Mouse (Mus musculus) layer of hippocampus, adult 9-10 months (tissue): ENCODE measurements at regions not wholly inside any gene's neighbourhood (a gene's known extent, or its start where the extent isn't known, plus 50 kb on each side); places are given as distances from the start of the nearest gene placed in this dataset.
"Not testable (repeated sequence)": the region's sequence is repeated elsewhere in the genome, so short reads cannot be mapped to it uniquely, and the experiment has no call there.

Experiments
- DNase-seq: peaks from one replicate; pipeline ENCODE4 v3.0.0; 2022; ENCODE audit warnings: low spot score

DNA sequence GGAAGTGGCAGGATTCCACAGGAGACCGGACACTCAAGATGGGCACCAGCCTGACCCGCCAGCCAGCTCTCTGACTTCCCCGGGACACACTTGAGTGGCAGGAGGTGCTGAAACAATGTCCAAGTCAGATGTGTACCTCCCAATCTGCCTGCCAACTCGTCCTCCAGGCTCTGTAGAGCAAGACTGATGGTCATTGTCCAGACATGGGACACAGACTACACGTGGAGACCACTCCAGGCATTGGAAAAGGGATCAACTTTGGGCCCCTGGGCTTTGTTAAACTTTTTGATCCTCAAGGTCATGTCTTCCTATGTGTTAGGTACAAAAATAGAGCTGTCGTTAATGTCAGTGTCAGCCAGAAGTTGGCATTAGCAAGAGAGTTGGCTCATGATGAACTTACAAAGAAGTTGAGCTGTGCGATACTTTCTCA lies 214.6 kb downstream of the 3100002H09Rik start:
- DNase-seq: no peak

DNA sequence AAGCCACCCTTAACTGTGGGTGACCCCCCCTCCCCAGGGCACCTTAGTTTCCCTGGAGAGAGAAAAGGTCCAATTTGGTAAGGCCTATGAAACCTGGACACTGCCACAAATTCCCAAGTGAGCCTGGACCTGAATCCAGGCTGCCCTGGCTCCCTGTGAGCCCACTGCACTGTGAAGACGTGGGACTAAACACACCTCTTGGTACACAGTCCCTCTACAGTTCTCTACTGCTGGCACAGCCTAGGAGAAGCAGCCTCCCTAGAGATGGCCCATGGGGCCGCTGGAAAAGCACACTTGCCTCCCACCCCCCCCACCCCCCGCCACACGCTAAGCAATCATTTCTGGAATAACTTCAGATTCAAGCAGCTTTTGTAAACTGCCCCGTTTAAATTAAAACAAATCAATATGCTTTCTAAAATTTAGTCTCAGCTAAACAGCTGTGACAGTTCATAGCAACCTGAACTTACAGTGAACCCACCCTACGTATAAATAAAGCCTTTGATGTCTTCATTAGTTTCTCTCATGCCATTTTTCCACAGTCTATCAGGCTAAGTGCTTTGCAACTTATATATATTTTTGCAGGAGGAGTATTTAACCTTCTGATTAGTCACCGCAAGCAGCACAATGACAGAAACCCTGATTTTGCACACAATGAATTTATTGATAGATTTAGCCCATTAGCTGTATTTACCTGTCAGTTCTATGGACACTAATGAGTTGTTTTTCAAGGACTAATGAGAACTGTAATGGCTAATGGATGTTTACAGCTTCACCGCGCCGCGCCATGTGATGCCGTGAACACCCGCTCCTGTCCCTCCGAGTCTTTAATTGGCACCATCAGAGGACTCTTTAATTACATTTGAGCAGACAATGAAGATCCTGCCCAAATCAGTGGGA lies 215.3 kb downstream of the 3100002H09Rik start:
- DNase-seq: no peak

DNA sequence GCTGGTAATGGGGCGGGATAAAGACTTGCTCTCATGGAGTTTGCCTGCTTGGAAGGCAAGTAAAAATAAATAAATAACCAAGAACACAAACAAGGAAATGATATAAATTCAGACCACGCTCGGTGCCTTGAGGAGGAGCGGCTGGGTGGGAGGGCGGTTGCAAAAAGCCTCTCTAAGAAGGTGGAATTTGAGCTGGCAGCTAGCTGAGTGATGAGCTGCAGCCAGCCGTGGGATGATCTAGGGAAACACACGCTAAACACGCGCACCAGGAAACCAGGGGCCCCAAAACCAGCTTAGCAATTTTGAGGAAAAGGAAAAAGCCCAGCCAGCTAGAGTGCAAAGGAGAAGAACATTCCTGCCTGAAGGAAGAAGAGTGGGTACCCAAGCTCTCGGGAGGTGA lies 217.0 kb downstream of the 3100002H09Rik start:
- DNase-seq: no peak

DNA sequence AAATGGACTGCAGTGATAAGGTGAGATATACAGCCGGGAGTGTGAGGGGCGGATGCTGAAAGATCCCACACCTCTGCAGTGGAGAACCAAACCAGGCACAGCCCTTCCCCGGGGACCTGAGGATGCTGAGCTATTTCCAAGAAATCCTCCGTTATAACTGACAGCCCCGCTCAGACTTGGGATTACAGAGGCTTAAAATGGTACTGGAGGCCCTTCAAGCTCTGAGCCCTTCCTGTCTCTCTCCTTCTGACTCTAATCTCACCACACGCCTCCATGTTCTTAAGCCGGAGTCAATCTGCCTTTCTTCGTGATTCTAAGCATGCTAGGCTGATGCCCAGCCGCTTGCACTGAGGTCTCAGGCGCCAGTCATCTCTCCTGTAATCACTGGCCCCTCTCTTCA lies 221.5 kb downstream of the 3100002H09Rik start:
- DNase-seq: no peak

DNA sequence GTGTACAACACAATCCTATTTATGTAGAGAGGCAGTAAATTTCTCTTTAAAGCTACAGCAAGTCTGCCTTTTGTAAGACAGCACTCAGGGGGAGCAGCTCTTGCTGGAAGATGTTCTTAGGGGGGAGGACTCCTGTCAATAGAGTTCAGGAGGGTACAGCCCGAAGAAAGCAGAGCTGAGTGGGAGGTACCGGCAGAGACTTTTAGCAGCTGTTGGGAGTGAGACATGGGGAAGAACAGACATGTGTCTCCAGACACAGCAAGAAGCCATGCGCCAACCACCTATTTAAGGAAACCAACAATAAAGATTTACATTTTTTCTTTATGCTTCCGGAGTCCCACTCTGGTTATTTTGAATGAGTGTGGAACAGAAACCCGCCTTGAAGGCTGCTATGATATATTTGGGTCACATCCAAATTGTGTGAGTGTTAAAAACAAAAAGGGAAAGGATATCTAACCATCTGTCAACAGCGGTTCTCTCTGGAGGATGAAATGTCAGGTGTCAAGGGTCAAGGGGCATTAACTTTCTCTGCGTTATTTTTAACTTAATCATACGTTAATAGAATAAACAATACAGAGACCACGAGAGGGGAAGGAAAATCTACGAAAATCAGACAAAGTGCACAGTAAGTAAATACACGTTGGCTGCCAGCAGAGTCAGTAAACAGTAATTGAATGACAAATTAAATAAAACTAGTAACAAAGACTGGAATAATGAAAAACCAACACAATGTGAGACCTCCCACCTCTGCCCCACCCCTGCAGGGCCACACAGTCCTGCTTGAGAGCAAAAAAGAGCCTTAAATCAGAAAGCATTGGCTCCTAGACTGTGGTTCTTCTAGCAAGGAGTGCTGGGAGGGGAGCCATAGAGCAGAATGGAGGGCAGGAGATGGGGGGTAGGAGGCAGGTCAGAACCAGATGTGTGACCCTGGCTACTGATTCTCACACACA lies 225.2 kb downstream of the 3100002H09Rik start:
- no peak for DNase-seq

DNA sequence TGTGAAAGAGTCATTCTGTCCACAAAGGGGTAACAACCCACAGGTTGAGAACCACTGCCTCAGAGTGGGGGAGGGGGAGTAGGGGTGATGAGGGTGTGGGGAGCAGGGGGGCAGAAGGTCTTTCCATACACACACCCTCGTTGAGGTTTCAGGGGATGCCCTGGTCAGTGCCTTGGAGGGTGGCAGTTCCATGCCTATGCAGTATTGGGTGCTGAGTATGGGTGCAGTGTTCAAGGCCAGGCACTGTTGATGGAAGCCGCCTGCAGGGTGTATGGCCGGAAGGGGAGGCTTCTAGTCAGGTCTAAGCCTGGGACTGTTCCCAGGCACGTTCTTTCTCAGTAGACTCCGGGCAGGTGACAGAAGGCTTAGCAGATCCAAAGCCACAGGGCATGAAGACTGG lies 234.1 kb downstream of the 3100002H09Rik start:
- DNase-seq: no peak

DNA sequence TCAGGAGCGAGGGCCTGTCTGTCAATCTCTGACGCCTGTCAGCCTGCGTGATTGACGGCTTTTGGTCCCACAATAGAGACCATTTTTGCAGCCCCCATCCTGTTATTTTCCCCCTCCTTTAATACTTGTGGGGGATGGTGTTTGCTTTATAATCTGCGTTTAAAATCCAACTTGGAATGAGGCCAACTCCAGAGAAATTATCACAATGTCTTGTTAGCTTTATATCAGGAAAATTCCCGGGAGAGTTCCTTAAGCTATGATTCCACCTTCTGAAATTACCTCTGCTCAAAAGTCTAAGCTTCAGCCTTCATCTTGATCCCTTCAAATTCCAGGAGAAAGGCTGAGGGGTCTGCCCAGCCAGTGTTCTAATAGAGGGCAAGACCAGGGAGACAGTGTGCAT lies 235.0 kb downstream of the 3100002H09Rik start:
- no peak for DNase-seq

DNA sequence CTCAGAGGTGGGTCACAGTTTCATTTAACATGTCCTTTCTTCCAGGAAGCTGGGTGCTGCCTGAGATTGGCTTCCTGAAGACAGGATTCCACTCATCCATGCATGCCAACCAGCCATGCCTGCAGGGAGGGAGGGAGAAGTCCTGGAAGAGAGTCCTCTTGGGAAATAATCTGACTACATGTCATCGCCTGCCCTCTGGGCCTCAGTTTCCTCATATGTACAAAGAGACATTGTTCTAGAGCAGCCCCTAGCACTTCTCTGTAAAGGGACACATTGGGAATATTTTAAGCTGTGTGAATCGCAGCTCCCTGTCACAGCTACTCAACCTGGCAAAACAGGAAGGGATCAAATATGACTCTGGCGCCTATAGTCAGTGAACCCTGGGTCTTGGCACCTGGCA lies 241.8 kb downstream of the 3100002H09Rik start:
- DNase-seq: no peak

DNA sequence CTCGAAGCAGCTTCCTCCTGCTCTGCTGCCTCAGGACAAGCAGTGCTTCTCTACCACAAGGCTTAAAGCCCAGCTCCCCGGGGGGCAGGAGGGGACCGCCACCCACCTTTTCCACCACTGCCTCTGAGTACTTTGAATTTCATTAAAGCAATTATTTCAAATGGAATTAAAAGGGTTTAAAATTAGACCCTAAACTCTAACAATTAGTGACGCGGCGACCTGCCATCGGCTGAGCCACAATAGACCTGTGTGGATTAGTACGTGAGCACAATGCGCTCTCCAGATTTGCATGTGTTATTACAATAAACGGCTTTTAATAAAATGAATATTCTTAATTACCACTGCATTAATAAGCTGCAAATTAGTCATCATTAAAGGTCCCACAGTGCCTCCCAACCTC lies 242.5 kb downstream of the 3100002H09Rik start:
- DNase-seq: no peak

DNA sequence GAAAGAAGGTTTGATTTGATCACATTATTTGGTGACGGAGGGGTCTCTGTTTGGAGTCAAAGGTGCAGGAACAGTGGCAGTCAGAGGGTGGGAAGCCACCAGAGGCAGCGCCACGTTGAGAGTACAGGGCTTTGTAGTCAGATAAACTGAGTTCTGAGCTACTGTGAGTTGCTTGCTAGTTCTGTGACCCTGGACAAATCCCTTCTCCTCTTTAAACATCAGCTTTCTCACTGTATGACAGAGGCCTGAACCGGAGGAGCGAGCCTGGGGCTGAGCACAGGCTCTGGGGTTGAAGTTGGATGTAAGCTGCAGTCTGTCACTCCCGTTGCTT lies 250.1 kb downstream of the 3100002H09Rik start:
- no peak for DNase-seq

DNA sequence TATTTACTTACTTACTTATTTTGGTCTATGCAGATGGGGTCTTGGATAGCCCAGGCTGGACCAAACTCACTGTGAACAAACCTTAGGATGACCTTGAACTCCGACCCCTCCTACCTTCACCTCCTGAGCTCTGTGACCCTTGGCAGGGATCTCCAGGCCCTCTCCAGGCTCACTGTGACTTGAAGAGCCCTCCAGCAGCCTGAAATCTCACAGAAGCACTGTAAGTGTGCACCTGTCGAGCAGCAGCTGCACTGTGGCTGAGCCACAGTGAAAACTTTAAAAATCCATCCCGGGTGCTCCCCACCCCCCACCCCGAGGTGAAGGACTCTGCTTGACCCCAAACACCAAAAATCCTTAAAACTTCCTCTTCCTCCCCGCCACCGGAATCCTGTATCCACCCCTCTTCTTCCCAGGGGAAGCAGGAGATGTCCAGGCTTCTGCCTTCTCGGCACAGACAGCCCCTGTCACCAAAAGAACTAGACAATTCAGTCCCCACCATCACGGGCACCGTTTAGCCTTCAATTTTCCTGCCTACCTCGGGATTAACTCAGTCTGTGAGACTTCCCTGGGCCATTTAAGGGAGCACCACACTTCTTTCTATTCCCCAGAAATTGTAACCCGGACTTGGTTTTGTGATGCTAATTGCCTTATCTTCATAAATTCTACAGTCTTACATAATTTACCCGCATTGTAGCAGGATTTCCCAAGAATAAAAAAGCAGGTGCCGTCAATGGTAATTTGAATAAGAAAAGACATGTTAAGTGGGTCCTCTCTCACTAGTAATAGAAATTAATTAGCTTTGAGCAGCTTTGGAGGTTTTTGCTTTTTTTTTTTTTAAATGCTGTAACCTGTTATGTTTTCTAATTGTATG lies 250.7 kb downstream of the 3100002H09Rik start:
- no peak for DNase-seq

DNA sequence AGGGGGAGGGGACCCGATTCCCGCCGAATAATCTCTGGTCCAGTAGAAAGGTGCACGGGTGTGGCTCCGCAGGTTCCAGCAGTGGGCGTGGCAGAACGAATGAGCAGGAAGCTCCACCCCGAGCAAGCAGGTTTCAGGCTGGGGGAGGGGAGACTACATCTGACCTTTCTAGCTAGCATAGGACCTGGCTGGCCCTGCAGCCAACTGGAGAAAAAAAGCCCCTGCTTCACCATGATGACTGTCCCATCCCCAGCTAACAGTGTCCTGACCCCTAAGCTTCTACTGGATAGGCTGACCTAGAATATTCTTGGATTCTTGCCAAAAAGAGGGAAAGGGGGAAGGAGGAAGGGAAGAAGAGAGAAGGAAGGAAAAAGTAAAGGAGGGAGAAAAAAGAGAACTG lies 252.1 kb downstream of the 3100002H09Rik start:
- DNase-seq: not testable (repeated sequence)

DNA sequence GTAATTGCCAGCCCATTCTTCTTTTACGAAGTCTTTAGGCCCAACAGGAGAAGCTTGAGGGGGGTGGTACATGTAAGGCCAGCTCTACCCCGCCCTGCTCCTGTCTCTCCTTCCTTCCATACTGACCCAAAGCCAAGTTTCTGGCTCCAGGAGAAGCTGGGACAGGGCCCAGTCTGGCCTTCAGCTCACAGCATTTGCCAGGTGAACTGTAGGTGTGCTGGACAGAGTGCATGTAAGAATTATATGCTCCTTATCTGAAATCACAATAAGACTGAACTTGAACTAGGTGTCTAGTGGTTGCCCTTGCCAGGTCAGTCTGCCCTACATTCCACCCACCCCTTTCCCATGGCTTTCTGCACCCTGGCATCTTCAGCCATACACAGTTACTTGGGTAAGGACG lies 260.2 kb downstream of the 3100002H09Rik start:
- no peak for DNase-seq

DNA sequence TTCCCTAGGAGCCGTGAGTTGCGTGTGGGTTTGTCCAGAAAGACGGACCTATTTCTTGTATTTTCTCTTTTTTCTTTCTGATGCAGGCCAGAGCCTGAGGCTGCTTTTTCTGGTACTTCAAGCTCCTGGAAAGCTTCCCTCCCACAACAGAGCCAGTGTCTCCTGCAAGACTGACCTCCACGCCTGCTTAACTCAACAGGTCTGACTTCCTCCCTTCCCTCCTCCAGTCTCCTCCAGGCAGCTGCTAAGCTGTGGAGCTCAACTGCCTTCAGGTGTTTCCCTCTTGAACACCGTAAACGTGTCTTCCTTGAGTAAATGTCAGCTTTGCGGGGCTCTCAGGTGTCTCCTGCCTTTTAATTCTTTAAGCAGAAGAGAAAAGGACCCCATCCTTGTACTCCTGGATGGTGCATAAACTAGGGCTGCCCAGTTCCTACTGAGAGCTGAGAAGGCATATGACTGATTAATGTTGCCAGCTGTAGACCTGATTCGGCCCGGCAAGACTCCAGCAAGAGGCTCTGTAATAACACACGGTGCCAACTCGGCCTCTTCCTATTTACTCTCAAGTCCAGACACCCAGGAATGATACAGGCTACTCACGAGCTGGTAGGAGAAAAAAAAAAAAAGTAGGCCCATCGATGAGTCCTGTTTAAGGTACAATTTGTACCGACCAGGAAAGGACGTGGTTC lies 260.9 kb downstream of the 3100002H09Rik start:
- DNase-seq: no peak

DNA sequence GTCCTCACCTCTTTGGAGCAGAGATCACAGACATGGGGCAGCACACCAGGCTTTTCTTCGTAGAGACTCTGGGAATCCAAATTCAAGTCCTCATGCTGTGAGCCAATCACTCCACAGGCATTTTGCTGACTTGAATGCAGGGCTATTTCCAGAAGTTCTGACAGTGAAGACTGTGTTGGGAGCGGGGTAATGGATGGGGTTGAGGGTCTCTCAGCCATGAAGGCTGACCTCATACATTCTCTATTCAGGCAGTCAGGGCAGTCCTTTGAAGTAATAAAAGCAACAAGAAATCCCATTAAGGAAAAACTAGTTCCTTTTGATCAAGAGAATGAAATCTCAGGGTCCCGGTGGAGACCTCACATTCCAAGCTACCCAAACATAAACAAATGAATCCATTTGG lies 261.5 kb downstream of the 3100002H09Rik start:
- DNase-seq: no peak

DNA sequence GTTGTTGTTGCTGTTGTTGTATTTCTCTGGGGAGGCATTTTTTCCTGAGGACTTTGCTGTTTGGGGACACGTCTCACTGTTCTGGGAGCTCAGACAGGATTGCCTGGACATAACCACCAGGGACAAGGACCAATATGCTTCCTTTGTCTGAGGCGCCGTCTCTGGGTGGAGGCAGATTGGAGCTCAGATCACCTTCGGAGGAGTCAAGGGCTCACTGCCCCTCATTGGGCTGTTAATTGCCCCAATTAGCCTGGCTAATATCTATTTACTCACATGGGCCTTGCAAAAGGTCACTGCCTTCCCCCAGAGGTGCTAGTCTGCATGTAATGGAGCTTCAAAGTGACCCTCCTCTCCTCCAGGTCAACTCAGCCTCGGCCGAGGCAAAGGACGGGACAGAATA lies 270.5 kb downstream of the 3100002H09Rik start:
- no peak for DNase-seq

DNA sequence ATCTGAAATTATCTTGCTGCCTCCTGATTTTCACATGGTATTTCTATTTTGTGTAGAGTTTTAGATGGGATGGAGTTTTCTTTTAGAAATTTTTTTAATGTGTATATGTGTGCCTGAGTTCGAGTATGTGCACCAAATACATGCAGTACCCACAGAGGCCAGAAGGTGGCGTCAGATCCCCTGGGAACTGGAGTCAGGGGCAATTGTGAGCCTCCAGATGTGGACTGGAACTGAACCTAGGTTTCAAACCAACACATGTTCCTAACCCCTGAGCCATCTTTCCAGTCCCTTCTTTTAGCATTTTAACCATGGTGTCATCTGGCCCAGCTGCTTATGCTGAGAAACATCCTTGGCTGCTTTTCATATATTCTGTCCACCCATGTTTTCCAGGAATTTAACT lies 274.9 kb downstream of the 3100002H09Rik start:
- DNase-seq: no peak

DNA sequence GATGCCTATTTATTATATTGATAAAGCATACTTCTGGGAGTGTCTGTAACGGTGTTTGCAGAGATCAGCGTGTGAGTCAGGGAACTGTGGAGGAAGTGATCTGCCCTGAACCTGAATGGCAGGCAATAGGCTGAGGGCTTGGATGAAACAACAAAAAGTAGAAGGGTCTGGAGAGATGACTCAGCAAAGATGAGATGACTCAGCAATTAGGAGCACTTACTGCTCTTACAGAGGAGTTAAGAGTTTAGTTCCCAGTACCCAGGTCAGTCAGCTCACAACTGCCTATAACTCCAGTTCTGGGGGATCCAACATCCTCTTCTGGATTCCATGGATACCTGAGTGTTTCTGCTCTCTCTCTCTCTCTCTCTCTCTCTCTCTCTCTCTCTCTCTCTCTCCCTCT lies 277.6 kb downstream of the 3100002H09Rik start:
- no peak for DNase-seq

DNA sequence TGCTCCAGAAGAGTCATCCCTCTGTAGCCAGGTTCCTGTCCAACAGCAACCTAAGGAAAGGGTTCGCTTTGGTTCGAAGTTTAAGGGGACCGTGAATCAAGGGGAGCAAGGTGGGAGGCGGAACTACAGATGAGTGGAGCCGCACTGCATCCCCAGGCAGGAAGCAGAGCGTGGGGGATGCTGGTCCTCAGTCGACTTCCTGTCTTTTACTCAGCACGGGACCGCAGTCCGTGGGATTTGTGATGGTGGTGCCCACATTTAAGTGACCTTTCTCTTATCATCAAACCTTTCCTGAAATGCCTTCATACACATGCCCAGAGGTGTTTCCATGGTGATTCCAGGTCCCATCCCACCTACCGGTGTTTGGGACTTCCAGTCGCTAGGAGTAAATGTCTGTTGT lies 278.2 kb downstream of the 3100002H09Rik start:
- no peak for DNase-seq

DNA sequence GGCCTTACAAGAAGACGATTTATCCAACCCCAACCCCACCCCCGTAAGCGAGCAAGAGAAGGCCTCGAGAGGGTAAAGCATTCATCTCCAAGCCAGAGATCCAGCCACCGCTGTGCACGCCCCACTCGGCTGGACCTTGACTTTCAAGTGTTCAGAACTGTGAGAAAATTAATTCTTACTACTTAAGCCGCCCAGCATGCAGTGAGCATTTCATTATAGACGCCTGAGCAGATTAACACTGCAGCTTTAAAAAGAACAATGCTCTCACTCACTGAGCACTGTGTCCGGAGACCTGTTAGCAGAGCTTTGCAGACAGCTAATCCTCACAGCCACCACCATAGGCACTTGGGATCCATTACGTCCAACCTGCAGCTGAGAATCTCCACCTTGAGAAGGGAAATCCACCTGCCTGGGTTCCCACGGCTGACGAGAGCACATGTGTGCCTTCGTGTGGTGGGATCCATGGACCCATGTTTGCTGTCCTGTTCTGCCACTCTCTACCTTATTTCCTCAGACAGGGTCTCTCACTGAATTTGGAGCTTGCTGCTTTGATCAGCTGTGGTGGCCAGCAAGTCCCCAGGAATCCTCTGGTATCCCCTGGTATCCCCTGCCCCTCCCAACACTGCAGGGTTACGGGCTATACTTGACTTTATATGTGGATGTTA lies 281.4 kb downstream of the 3100002H09Rik start:
- no peak for DNase-seq

DNA sequence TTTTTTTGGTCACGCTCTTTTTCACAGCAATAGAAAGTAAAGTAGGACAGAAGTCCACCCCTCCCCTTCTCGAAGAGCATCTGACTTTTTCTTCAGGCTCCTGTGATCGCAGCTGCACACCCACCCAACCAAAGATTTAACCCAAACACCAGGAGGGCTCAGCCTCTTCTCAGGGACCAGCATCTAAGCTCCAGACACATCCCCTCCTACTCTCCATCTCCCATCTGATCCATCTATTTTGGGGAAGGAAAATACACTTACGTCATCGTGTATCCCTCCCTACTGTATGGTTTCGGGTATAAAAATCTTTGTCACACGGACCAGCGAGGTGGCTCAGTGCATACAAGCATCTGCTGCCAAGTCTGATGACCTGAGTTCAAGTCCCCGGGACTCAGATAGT lies 284.3 kb downstream of the 3100002H09Rik start:
- DNase-seq: no peak
